Mouse (Mus musculus) embryonic facial prominence, embryonic 12.5 days (tissue): ENCODE results near the gene Tmem156. TPM values are rescaled to one million over a fixed set of nuclear protein-coding genes. Genes with fewer than 3 reads are reported as not detected.

Experiments used
- ATAC-seq: fragments of 200-750 bp; cut with Nextera tagmentation; 2 replicates; pipeline ENCODE4 v1.8.0; 2017; ENCODE audit not compliant: insufficient number of reproducible peaks, insufficient read depth, low FRiP score, low TSS enrichment
- H3K27ac ChIP-seq: fragments of 300-500 bp; sonication (generic); 2 replicates; pipeline ENCODE4 v1.5.1; 2016; ENCODE audit warnings: mild to moderate bottlenecking
- H3K27me3 ChIP-seq: fragments of 300-500 bp; sonication (generic); 2 replicates; pipeline ENCODE4 v1.6.1; 2016; ENCODE audit warnings: mild to moderate bottlenecking, moderate library complexity
- H3K36me3 ChIP-seq: fragments of 300-500 bp; sonication (generic); 2 replicates; pipeline ENCODE4 v1.6.1; 2016; ENCODE audit warnings: mild to moderate bottlenecking
- H3K4me1 ChIP-seq: fragments of 300-500 bp; sonication (generic); 2 replicates; pipeline ENCODE4 v1.6.1; 2016
- H3K4me2 ChIP-seq: fragments of 300-500 bp; sonication (generic); replicated peaks from 2 replicates; pipeline ENCODE4 v1.6.1; 2016; ENCODE audit warnings: mild to moderate bottlenecking, moderate library complexity
- H3K4me3 ChIP-seq: fragments of 300-500 bp; sonication (generic); 2 replicates; pipeline ENCODE4 v1.5.1; 2016; ENCODE audit warnings: mild to moderate bottlenecking
- H3K9ac ChIP-seq: fragments of 300-500 bp; sonication (generic); 2 replicates; pipeline ENCODE4 v1.6.1; 2016; ENCODE audit warnings: mild to moderate bottlenecking, moderate library complexity
- H3K9me3 ChIP-seq: fragments of 300-500 bp; sonication (generic); 2 replicates; pipeline ENCODE4 v1.6.1; 2016; ENCODE audit warnings: mild to moderate bottlenecking, moderate library complexity
- WGBS: fragments of 180-500 bp; shearing (Covaris S2); methylation state at CpG from one replicate; pipeline ENCODE4 v1.1.7; 2016; 5-methylcytosine and 5-hydroxymethylcytosine counted together
- polyA plus RNA-seq: library from polyadenylated mRNA; unstranded; fragments of >200 nt; fragmentation: Nextera tagmentation; extraction: Ambion mirVana; gene quantifications from 2 replicates; pipeline ENCODE4 v1.2.1, GENCODE M21; 2016

Gene Tmem156
- polyA plus RNA-seq, 1 experiment from 2014 or later: not detected

DNA sequence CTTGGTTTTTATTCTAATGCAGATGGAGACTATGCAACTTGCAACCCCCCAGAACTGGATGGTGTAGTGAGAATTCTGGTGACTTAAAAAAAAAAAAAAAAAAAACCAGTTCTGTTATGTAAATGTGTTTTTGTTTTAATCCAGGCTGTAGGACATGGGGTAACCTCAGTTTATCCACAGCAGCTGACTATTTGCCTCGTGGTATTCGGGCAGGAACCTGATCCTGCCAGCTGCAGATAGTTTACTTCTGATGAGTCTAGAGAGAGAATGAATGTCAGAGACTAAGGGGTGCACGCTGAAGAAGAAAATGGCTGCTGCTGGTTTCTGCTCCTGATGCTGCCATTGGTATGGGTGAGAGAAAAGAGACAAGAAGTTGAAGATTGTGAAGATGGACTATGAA lies 4.2 kb upstream of the Tmem156 start:
- Histone ChIP-seq H3K27ac (no peak overlapping the region), H3K4me3 (no peak overlapping the region), H3K27me3 (no peaks in the 10 kb centered on the region), H3K4me1 (peaks cover 6% of the 10 kb centered on the region; the same call in 1 of the 2 replicates), H3K9ac (no peak overlapping the region), H3K4me2 (no peak overlapping the region), H3K9me3 (no peaks in the 10 kb centered on the region), H3K36me3 (no peaks in the 10 kb centered on the region)
- 56% methylated on average over 3 of the region's 3 CpGs for WGBS
- ATAC-seq: no peak

GRCm38 (mm10) chr5:65094902-65095545 lies 3.1 kb upstream of the Tmem156 start:
- H3K9me3 ChIP-seq: no peaks in the 10 kb centered on the region
- 86% methylated on average over 7 of the region's 7 CpGs for WGBS
- no peak for ATAC-seq
- no peak overlapping the region for H3K9ac ChIP-seq
- peaks cover 6% of the 10 kb centered on the region; the same call in 1 of the 2 replicates for H3K4me1 ChIP-seq
- H3K27me3 ChIP-seq: no peaks in the 10 kb centered on the region
- no peaks in the 10 kb centered on the region for H3K36me3 ChIP-seq
- H3K27ac ChIP-seq: no peak overlapping the region
- H3K4me3 ChIP-seq: no peak overlapping the region
- H3K4me2 ChIP-seq: no peak overlapping the region

- Histone ChIP-seq H3K4me1 (peaks cover 6% of the 10 kb centered on the region; the same call in 1 of the 2 replicates), H3K4me3 (no peak overlapping the region), H3K4me2 (no peak overlapping the region), H3K27ac (no peak overlapping the region), H3K9me3 (no peaks in the 10 kb centered on the region), H3K27me3 (no peaks in the 10 kb centered on the region), H3K9ac (no peak overlapping the region), H3K36me3 (no peaks in the 10 kb centered on the region)
- no peak for ATAC-seq
Measured at GRCm38 (mm10) chr5:65093769-65094168, 1.8 kb upstream of the Tmem156 start.

DNA sequence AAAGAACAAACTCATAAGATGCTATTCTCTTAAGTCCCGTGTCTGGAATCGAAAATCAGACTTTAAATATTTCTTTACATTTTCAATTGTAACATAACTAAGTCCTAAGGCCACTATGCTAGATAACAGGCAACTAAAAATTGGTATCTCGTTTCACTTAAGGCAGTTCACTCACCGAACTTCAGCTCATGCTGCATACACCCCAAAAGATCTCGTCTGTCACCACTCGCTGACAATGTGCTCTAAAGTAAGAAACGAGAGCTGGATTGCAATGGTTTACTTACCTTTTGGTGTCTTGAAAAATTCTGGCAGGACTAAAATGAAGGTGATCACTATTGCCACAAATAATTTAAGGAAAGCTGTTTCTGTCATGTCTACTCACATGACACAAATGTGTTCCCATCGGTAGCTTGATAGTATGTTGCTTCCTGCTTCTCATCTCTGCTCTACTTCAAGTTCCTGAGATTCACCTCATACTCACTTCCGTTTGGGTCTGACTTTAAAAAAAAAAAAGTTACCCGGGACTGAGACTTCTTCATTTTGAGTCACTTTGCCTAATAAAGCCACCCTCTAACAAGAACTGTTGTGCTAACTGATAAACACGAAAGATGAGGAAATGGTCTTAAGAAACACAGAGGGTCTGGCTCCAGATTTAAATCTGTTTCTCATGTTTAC lies 611 bp downstream of the Tmem156 start:
- H3K4me1 ChIP-seq: peaks cover 6% of the 10 kb centered on the region; the same call in 1 of the 2 replicates
- no peak overlapping the region for H3K4me3 ChIP-seq
- H3K27me3 ChIP-seq: no peaks in the 10 kb centered on the region
- no peak for ATAC-seq
- H3K9me3 ChIP-seq: no peaks in the 10 kb centered on the region
- 70% methylated on average over 11 of the region's 11 CpGs for WGBS
- no peak overlapping the region for H3K27ac ChIP-seq
- no peaks in the 10 kb centered on the region for H3K36me3 ChIP-seq
- no peak overlapping the region for H3K4me2 ChIP-seq
- H3K9ac ChIP-seq: no peak overlapping the region

GRCm38 (mm10) chr5:65089707-65090106 lies 2.2 kb downstream of the Tmem156 start:
- H3K27me3 ChIP-seq: no peaks in the 10 kb centered on the region
- H3K9ac ChIP-seq: no peak overlapping the region
- H3K4me1 ChIP-seq: peaks cover 6% of the 10 kb centered on the region; the same call in 1 of the 2 replicates
- H3K36me3 ChIP-seq: no peaks in the 10 kb centered on the region
- no peak overlapping the region for H3K4me3 ChIP-seq
- 46% methylated on average over 3 of the region's 3 CpGs for WGBS
- no peaks in the 10 kb centered on the region for H3K9me3 ChIP-seq
- no peak overlapping the region for H3K4me2 ChIP-seq
- ATAC-seq: no peak
- no peak overlapping the region for H3K27ac ChIP-seq

- no peak overlapping the region for H3K4me3 ChIP-seq
- no peak overlapping the region for H3K27ac ChIP-seq
- no peak overlapping the region for H3K4me2 ChIP-seq
- H3K4me1 ChIP-seq: no peaks in the 10 kb centered on the region
- no peaks in the 10 kb centered on the region for H3K9me3 ChIP-seq
- WGBS: 89% methylated on average over 6 of the region's 6 CpGs
- H3K36me3 ChIP-seq: no peaks in the 10 kb centered on the region
- no peak for ATAC-seq
- no peaks in the 10 kb centered on the region for H3K27me3 ChIP-seq
- H3K9ac ChIP-seq: no peak overlapping the region
Measured at GRCm38 (mm10) chr5:65086522-65086921, 5.4 kb downstream of the Tmem156 start.

DNA sequence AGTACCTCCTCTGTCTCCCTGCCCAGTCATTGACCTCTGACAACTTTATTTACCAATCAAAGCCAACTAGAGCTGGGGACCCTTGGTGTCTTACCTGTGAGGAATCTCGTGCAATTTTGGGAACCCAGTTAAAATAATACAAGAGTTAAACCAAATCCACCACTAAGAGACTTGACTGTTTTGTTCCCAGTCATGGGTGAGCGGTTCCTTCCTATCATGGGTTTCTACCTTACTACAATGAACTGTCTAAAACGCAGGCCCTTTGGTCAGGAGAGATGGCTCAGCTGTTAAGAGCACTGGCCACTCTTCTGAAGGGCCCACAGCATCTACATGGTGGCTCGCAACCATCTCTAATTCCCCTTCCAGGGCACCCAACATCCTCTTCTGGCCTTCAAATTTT lies 10.1 kb downstream of the Tmem156 start:
- no peaks in the 10 kb centered on the region for H3K4me1 ChIP-seq
- no peak overlapping the region for H3K27ac ChIP-seq
- H3K9me3 ChIP-seq: no peaks in the 10 kb centered on the region
- H3K27me3 ChIP-seq: no peaks in the 10 kb centered on the region
- no peaks in the 10 kb centered on the region for H3K36me3 ChIP-seq
- H3K4me2 ChIP-seq: no peak overlapping the region
- no peak overlapping the region for H3K4me3 ChIP-seq
- no peak overlapping the region for H3K9ac ChIP-seq
- ATAC-seq: no peak
- 84% methylated on average over 4 of the region's 4 CpGs for WGBS

- no peaks in the 10 kb centered on the region for H3K4me1 ChIP-seq
- WGBS: 62% methylated on average over 9 of the region's 9 CpGs
- no peaks in the 10 kb centered on the region for H3K9me3 ChIP-seq
- no peak overlapping the region for H3K27ac ChIP-seq
- H3K36me3 ChIP-seq: no peaks in the 10 kb centered on the region
- H3K9ac ChIP-seq: no peak overlapping the region
- no peaks in the 10 kb centered on the region for H3K27me3 ChIP-seq
- H3K4me3 ChIP-seq: no peak overlapping the region
- no peak for ATAC-seq
- H3K4me2 ChIP-seq: no peak overlapping the region
Measured at GRCm38 (mm10) chr5:65079881-65080280, 12.1 kb downstream of the Tmem156 start.

GRCm38 (mm10) chr5:65078081-65078480 lies 13.9 kb downstream of the Tmem156 start:
- Histone ChIP-seq H3K4me1 (no peaks in the 10 kb centered on the region), H3K9me3 (no peaks in the 10 kb centered on the region), H3K9ac (no peak overlapping the region), H3K4me2 (no peak overlapping the region), H3K27ac (no peak overlapping the region), H3K36me3 (no peaks in the 10 kb centered on the region), H3K27me3 (no peaks in the 10 kb centered on the region), H3K4me3 (no peak overlapping the region)
- ATAC-seq: no peak
- WGBS: 90% methylated on average over 4 of the region's 4 CpGs

- Histone ChIP-seq H3K4me1 (no peaks in the 10 kb centered on the region), H3K27ac (no peak overlapping the region), H3K27me3 (no peaks in the 10 kb centered on the region), H3K9ac (no peak overlapping the region), H3K36me3 (no peaks in the 10 kb centered on the region), H3K4me3 (no peak overlapping the region), H3K9me3 (no peaks in the 10 kb centered on the region), H3K4me2 (no peak overlapping the region)
- ATAC-seq: no peak
- WGBS: 30% methylated on average over 3 of the region's 3 CpGs
Measured at GRCm38 (mm10) chr5:65076748-65077147, 15.2 kb downstream of the Tmem156 start.

DNA sequence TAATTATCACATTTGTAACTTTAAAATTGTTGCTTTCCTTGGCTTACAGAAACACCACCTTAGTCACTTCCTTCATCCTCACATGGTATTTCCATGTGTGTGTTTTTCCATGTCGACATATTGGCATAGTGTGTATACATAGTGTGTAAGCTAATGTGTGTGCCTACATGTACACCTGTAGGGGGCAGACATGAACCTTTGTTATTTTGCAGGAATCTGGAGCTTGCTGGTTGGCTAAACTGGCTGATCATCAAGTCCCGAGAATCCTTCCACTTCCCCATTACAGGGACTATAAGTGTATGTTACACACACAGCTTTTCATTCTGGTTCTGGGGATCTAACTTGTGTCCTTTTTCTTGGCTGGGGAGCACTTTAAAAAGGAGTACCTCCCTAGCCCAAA lies 15.8 kb downstream of the Tmem156 start:
- WGBS: 75% methylated on average over 2 of the region's 2 CpGs
- Histone ChIP-seq H3K9me3 (no peaks in the 10 kb centered on the region), H3K4me2 (no peak overlapping the region), H3K27me3 (no peaks in the 10 kb centered on the region), H3K4me3 (no peak overlapping the region), H3K9ac (no peak overlapping the region), H3K4me1 (no peaks in the 10 kb centered on the region), H3K36me3 (no peaks in the 10 kb centered on the region), H3K27ac (no peak overlapping the region)
- no peak for ATAC-seq

DNA sequence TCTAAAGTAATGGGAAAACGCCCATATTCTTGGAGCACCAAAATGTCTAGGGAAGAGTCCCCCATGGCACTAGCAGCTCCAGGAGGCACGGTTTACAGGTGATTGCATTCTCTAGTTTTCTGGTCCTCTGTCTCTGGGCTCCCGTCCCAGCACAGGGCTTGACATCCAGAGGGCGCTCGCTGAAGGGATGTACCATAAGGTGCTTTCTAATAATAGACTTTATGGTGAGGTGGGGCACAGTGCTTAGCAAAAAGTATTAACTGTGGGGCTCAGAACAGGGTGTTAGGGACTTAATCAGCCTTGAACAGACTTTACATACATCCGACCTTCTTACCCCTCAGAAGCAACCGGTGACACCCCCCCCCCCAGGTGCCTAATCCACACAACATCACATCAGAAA lies 17.2 kb downstream of the Tmem156 start:
- Histone ChIP-seq H3K4me3 (no peak overlapping the region), H3K4me1 (no peaks in the 10 kb centered on the region), H3K27me3 (no peaks in the 10 kb centered on the region), H3K9me3 (no peaks in the 10 kb centered on the region), H3K9ac (no peak overlapping the region), H3K36me3 (no peaks in the 10 kb centered on the region), H3K27ac (no peak overlapping the region), H3K4me2 (no peak overlapping the region)
- no peak for ATAC-seq
- 64% methylated on average over 7 of the region's 7 CpGs for WGBS
